Mouse (Mus musculus): ENCODE measurements at regions not wholly inside any gene's neighbourhood (a gene's known extent, or its start where the extent isn't known, plus 50 kb on each side); places are given as distances from the start of the nearest gene placed in this dataset.

DNA sequence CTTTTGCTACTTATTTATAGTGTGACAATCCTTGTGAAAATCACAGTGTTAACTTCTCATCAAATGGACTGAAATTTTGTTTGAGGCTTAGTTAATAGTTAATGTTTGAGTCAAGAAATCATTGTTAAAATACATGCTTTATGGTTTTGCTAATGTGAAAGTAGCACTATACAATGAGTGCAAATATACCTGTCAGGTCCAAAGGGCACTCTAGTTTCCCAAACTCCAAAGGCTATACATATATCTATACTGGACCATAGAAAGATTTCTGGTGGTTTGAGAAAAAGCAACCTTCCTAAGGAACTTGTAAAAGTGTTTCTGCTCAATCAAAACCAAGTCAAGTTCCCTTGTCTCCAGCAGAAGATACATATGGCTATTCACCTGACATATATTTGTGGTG, 258.3 kb upstream of the Dsel start:
- no peak for DNase-seq
- Histone ChIP-seq H3K9me3 (ENCODE audit: low read length) (no peaks in the 10 kb centered on the region), H3K4me2 (ENCODE audit: low read depth) (no peak overlapping the region), H3K4me1 (ENCODE audit: insufficient read depth) (no peaks in the 10 kb centered on the region), H3K27me3 (ENCODE audit: insufficient read depth, low read length) (no peaks in the 10 kb centered on the region), H3K4me3 (ENCODE audit: low read depth, low read length) (no peak overlapping the region), H3K27ac (ENCODE audit: low read depth, low read length) (no peak overlapping the region), H3K36me3 (ENCODE audit: insufficient read depth) (no peaks in the 10 kb centered on the region), H3K9ac (no peak overlapping the region)
- no peak for ATAC-seq
- no peak for TF ChIP-seq CTCF (IDR thresholded peaks at IDR 0.05; ENCODE audit: low read depth)

DNA sequence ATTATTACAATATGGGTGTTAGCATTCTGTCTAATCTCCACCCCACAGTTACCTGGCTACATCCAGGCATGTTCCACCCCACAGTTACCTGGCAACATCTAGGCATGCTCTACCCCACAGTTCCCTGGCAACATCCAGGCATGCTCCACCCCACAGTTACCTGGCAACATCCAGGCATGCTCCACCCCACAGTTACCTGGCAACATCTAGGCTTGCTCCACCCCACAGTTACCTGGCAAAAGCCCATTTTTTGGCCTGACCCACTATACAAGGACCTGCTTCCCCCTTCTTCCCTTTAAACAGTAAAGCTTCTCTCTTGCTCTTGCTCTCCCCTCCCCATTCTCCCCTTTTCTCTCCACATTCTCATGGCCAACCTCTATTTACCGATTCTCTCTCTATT, 238.7 kb upstream of the Dsel start:
- Histone ChIP-seq H3K9me3 (ENCODE audit: low read length) (no peaks in the 10 kb centered on the region), H3K4me3 (ENCODE audit: low read depth, low read length) (no peak overlapping the region), H3K4me1 (ENCODE audit: insufficient read depth) (no peaks in the 10 kb centered on the region), H3K27ac (ENCODE audit: low read depth, low read length) (no peak overlapping the region), H3K9ac (no peak overlapping the region), H3K36me3 (ENCODE audit: insufficient read depth) (no peaks in the 10 kb centered on the region), H3K4me2 (ENCODE audit: low read depth) (no peak overlapping the region), H3K27me3 (ENCODE audit: insufficient read depth, low read length) (no peaks in the 10 kb centered on the region)
- 94% methylated on average over 1 of the region's 1 CpGs for WGBS
- ATAC-seq = no peak
- no peak for DNase-seq
- no peak for TF ChIP-seq CTCF (IDR thresholded peaks at IDR 0.05; ENCODE audit: low read depth)

GRCm38 (mm10) chr1:112059909-112060308, 195.2 kb upstream of the Dsel start:
- ATAC-seq = no peak
- DNase-seq = no peak

DNA sequence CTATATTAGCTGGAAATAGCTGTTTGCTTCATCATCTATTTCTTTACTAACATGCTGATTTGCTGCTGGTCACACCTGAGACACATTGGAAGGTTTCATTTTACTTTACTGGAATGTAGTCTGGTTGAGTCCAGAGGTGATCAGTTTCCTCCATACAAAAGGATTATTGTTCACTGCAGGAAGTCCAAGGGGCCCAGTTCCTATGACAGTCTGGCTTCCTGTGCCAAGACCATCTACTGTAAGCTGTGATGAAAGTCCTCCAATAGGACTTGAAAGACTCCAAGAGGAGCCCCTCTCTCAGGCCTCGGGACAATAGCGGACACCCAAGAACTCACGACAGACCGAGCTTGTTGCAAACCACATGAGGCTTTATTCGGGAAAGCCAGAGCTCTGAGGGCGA, 189.2 kb upstream of the Dsel start:
- ATAC-seq (no peak), DNase-seq (no peak)
- 89% methylated on average over 6 of the region's 6 CpGs for WGBS
- no peak overlapping the region for H3K4me3 ChIP-seq (ENCODE audit: low read depth, low read length)
- H3K4me1 ChIP-seq (ENCODE audit: insufficient read depth) = no peaks in the 10 kb centered on the region
- no peak for TF ChIP-seq CTCF (IDR thresholded peaks at IDR 0.05; ENCODE audit: low read depth)
- no peaks in the 10 kb centered on the region for H3K36me3 ChIP-seq (ENCODE audit: insufficient read depth)
- H3K27me3 ChIP-seq (ENCODE audit: insufficient read depth, low read length) = no peaks in the 10 kb centered on the region
- H3K27ac ChIP-seq (ENCODE audit: low read depth, low read length) = no peak overlapping the region
- no peak overlapping the region for H3K4me2 ChIP-seq (ENCODE audit: low read depth)
- H3K9me3 ChIP-seq (ENCODE audit: low read length) = no peaks in the 10 kb centered on the region
- H3K9ac ChIP-seq = no peak overlapping the region

More at GRCm38 (mm10) chr1:112059909-112060308, 195.2 kb upstream of the Dsel start:
- no peak for TF ChIP-seq CTCF (IDR thresholded peaks at IDR 0.05; ENCODE audit: low read depth)
- H3K27me3 ChIP-seq (ENCODE audit: insufficient read depth, low read length) = no peaks in the 10 kb centered on the region
- H3K4me1 ChIP-seq (ENCODE audit: insufficient read depth) = no peaks in the 10 kb centered on the region
- H3K9me3 ChIP-seq (ENCODE audit: low read length) = no peaks in the 10 kb centered on the region
- H3K9ac ChIP-seq = no peak overlapping the region
- no peaks in the 10 kb centered on the region for H3K36me3 ChIP-seq (ENCODE audit: insufficient read depth)
- H3K4me2 ChIP-seq (ENCODE audit: low read depth) = no peak overlapping the region
- H3K4me3 ChIP-seq (ENCODE audit: low read depth, low read length) = no peak overlapping the region
- H3K27ac ChIP-seq (ENCODE audit: low read depth, low read length) = no peak overlapping the region

DNA sequence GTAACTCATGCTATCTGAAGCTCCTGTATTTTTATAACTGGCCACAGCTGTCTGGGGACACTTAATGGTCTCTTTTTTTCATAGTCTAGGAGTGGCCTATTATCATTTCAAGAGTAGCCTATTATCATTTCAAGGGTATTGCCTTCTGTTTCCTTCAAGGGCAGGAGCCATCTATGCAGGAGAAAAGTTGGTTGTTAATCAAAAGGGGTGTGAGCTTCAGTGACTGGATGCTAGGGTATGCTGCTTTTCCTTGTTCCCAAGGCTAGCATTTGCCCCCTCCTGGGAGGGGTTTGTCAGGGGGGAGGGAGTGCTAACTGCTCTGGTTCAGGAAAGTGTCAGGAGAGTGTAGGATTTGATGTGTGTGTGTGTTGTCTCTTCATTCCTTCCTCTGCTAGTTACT, 178.3 kb upstream of the Dsel start:
- ATAC-seq = no peak
- H3K4me3 ChIP-seq (ENCODE audit: low read depth, low read length) = no peak overlapping the region
- no peak overlapping the region for H3K9ac ChIP-seq
- no peak for TF ChIP-seq CTCF (IDR thresholded peaks at IDR 0.05; ENCODE audit: low read depth)
- H3K4me2 ChIP-seq (ENCODE audit: low read depth) = no peak overlapping the region
- H3K36me3 ChIP-seq (ENCODE audit: insufficient read depth) = no peaks in the 10 kb centered on the region
- H3K4me1 ChIP-seq (ENCODE audit: insufficient read depth) = no peaks in the 10 kb centered on the region
- no peak for DNase-seq
- H3K27me3 ChIP-seq (ENCODE audit: insufficient read depth, low read length) = no peaks in the 10 kb centered on the region
- no peak overlapping the region for H3K27ac ChIP-seq (ENCODE audit: low read depth, low read length)
- H3K9me3 ChIP-seq (ENCODE audit: low read length) = no peaks in the 10 kb centered on the region

DNA sequence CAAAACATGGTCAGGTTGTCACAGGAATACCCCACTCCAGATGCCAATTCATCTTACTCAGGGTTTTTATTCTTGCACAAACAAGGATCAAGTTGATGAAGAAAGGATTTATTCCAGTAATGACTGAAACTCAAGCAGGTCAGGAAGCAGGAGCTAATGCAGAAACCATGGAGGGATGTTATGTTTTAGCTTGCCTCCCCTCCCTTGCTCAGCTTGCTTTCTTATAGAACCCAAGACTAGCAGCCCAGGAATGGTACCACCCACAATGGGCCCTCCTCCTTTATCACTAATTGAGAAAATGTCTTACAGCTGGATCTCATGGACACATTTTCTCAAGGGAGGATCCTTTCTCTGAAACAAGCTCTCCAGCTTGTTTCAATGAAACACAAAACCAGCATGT, 175.2 kb upstream of the Dsel start:
- no peaks in the 10 kb centered on the region for H3K4me1 ChIP-seq (ENCODE audit: insufficient read depth)
- no peak for TF ChIP-seq CTCF (IDR thresholded peaks at IDR 0.05; ENCODE audit: low read depth)
- DNase-seq = no peak
- H3K27me3 ChIP-seq (ENCODE audit: insufficient read depth, low read length) = no peaks in the 10 kb centered on the region
- H3K9ac ChIP-seq = no peak overlapping the region
- no peaks in the 10 kb centered on the region for H3K9me3 ChIP-seq (ENCODE audit: low read length)
- H3K4me2 ChIP-seq (ENCODE audit: low read depth) = no peak overlapping the region
- no peaks in the 10 kb centered on the region for H3K36me3 ChIP-seq (ENCODE audit: insufficient read depth)
- H3K4me3 ChIP-seq (ENCODE audit: low read depth, low read length) = no peak overlapping the region
- ATAC-seq = no peak
- H3K27ac ChIP-seq (ENCODE audit: low read depth, low read length) = no peak overlapping the region

DNA sequence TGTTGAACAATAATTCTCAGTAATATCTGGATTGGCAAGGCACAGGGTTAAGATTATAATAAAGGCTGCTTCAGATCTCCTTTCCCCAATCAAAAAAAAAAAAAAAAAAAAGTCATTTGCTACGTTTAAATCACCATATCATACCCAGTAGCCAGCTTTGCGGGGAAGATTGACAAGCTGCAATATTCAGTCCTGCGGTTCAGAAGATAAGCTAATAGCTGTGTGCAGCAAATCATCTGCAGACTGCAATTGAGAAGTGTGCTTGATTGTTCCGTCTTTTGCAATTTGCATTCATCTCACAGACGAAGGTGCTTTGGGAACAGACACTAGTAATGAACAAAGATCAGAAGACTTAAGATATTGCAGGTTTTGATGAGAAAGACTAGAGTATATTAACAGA, 163.8 kb upstream of the Dsel start:
- no peaks in the 10 kb centered on the region for H3K36me3 ChIP-seq (ENCODE audit: insufficient read depth)
- WGBS = 63% methylated on average over 5 of the region's 5 CpGs
- ATAC-seq (no peak; the same call in 1 of the 2 replicates), DNase-seq (peak; percentile 12)
- H3K27me3 ChIP-seq (ENCODE audit: insufficient read depth, low read length) = no peaks in the 10 kb centered on the region
- no peaks in the 10 kb centered on the region for H3K4me1 ChIP-seq (ENCODE audit: insufficient read depth)
- TF ChIP-seq CTCF (IDR thresholded peaks at IDR 0.05; ENCODE audit: low read depth) = no peak
- no peaks in the 10 kb centered on the region for H3K9me3 ChIP-seq (ENCODE audit: low read length)
- no peak overlapping the region for H3K27ac ChIP-seq (ENCODE audit: low read depth, low read length)
- no peak overlapping the region for H3K4me3 ChIP-seq (ENCODE audit: low read depth, low read length)
- H3K9ac ChIP-seq = no peak overlapping the region
- no peak overlapping the region for H3K4me2 ChIP-seq (ENCODE audit: low read depth)
